Mouse (Mus musculus) lung, adult 2 months (tissue): Measurements from ENCODE around the gene 2410137M14Rik.

Experiments used
- CTCF ChIP-seq: fragments of 200-500 bp; IDR thresholded peaks from 2 replicates; pipeline ENCODE4 v1.5.1; 2011; ENCODE audit warnings: mild to moderate bottlenecking, low read length, control low read depth; ENCODE audit not compliant: insufficient read depth
- POLR2A ChIP-seq: fragments of 200-500 bp; IDR thresholded peaks from 2 replicates; pipeline ENCODE4 v1.6.1; 2011; ENCODE audit warnings: low read depth, mild to moderate bottlenecking, control low read depth, low read length, borderline replicate concordance; ENCODE audit errors: extremely low read depth

- TF ChIP-seq POLR2A: no peak
- no peak for TF ChIP-seq CTCF
Measured at GRCm38 (mm10) chr17:36993770-36994325, 12.8 kb upstream of the 2410137M14Rik start.
